Mouse (Mus musculus): ENCODE data around the gene P4ha1. TPM values are rescaled to one million over a fixed set of nuclear protein-coding genes. Genes with fewer than 3 reads are reported as not detected.

P4ha1 gene
- 42.5 and 46.6 TPM in 2 replicates for polyA plus RNA-seq (2014; fragmentation: Nextera tagmentation; extraction: Ambion mirVana)

- Histone ChIP-seq H3K9me3 (ENCODE audit: control insufficient read depth, low read length) (no peaks in the 10 kb centered on the region), H3K9ac (ENCODE audit: low read length) (peak within 1 kb of the TSS; percentile 92), H3K27ac (replicated peaks in 1 of 2; ENCODE audit: control insufficient read depth in 1 of 2, insufficient read depth in 1 of 2, low read depth in 2 of 2, low read length in 2 of 2) (peak within 1 kb of the TSS; percentile 91 to 96), H3K36me3 (ENCODE audit: control insufficient read depth, insufficient read depth, low read length) (no peaks in the 10 kb centered on the region), H3K4me1 (ENCODE audit: control insufficient read depth in 2 of 2, insufficient read depth in 2 of 2, low read length in 2 of 2) (peaks cover 3 to 16% of the 10 kb centered on the region in 2 experiments), H3K4me2 (ENCODE audit: low read length) (peak within 1 kb of the TSS; percentile 87), H3K4me3 (ENCODE audit: control insufficient read depth in 1 of 2, insufficient read depth in 1 of 2, low read depth in 1 of 2, low read length in 2 of 2) (peak within 1 kb of the TSS; percentile 76 to 80), H3K27me3 (ENCODE audit: control insufficient read depth, insufficient read depth, low read length) (no peaks in the 10 kb centered on the region)
- ATAC-seq (ENCODE audit: insufficient number of reproducible peaks, insufficient read depth, low FRiP score, low read depth) = peak; percentile 99
- WGBS = under 1% methylated on average over 36 of the region's 39 CpGs
Observed at GRCm38 (mm10) chr10:59323100-59323487, at the start of gene P4ha1. Gene P4ha1, plus strand, starts transcription at chr10:59323296.

- Histone ChIP-seq H3K9ac (ENCODE audit: low read length) (no peak overlapping the region), H3K4me3 (ENCODE audit: control insufficient read depth in 1 of 2, insufficient read depth in 1 of 2, low read depth in 1 of 2, low read length in 2 of 2) (no peak overlapping the region), H3K4me1 (ENCODE audit: control insufficient read depth in 2 of 2, insufficient read depth in 2 of 2, low read length in 2 of 2) (peaks cover 5 to 13% of the 10 kb centered on the region in 2 experiments), H3K27me3 (ENCODE audit: control insufficient read depth, insufficient read depth, low read length) (no peaks in the 10 kb centered on the region), H3K36me3 (ENCODE audit: control insufficient read depth, insufficient read depth, low read length) (no peaks in the 10 kb centered on the region), H3K4me2 (ENCODE audit: low read length) (no peak overlapping the region), H3K9me3 (ENCODE audit: control insufficient read depth, low read length) (no peaks in the 10 kb centered on the region), H3K27ac (replicated peaks in 1 of 2; ENCODE audit: control insufficient read depth in 1 of 2, insufficient read depth in 1 of 2, low read depth in 2 of 2, low read length in 2 of 2) (no peak overlapping the region)
- no peak for ATAC-seq (ENCODE audit: insufficient number of reproducible peaks, insufficient read depth, low FRiP score, low read depth)
- 78% methylated on average over 5 of the region's 5 CpGs for WGBS
Observed at GRCm38 (mm10) chr10:59275745-59276144, 47.4 kb upstream of the P4ha1 start.

DNA sequence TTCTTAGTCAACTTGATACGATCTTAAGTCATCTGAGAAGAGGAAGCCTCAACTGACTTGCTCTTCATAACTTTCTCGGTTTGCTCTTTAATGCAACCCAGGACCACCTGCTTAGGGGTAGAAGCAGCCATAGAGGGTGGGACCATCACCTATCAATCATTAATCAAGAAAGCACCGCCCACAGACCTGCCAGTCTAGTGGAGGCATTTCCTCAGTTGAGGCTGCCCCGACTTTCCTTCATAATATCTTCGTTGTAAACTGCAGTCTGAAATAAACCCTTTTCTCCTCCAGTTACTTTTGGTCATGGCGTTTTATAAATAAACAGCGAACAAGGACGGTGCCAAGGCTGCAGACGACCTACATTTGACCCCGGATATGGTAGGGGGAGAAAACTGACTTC, 46.0 kb upstream of the P4ha1 start:
- H3K27me3 ChIP-seq (ENCODE audit: control insufficient read depth, insufficient read depth, low read length) = no peaks in the 10 kb centered on the region
- H3K27ac ChIP-seq (replicated peaks in 1 of 2; ENCODE audit: control insufficient read depth in 1 of 2, insufficient read depth in 1 of 2, low read depth in 2 of 2, low read length in 2 of 2) = no peak overlapping the region
- ATAC-seq (ENCODE audit: insufficient number of reproducible peaks, insufficient read depth, low FRiP score, low read depth) = no peak
- 49% methylated on average over 10 of the region's 10 CpGs for WGBS
- no peaks in the 10 kb centered on the region for H3K9me3 ChIP-seq (ENCODE audit: control insufficient read depth, low read length)
- no peaks in the 10 kb centered on the region for H3K36me3 ChIP-seq (ENCODE audit: control insufficient read depth, insufficient read depth, low read length)
- H3K4me1 ChIP-seq (ENCODE audit: control insufficient read depth in 2 of 2, insufficient read depth in 2 of 2, low read length in 2 of 2) = peaks cover 5 to 13% of the 10 kb centered on the region in 2 experiments
- no peak overlapping the region for H3K4me2 ChIP-seq (ENCODE audit: low read length)
- H3K4me3 ChIP-seq (ENCODE audit: control insufficient read depth in 1 of 2, insufficient read depth in 1 of 2, low read depth in 1 of 2, low read length in 2 of 2) = no peak overlapping the region
- no peak overlapping the region for H3K9ac ChIP-seq (ENCODE audit: low read length)

- H3K27ac ChIP-seq (replicated peaks in 1 of 2; ENCODE audit: control insufficient read depth in 1 of 2, insufficient read depth in 1 of 2, low read depth in 2 of 2, low read length in 2 of 2) = no peak overlapping the region
- no peak for ATAC-seq (ENCODE audit: insufficient number of reproducible peaks, insufficient read depth, low FRiP score, low read depth)
- H3K36me3 ChIP-seq (ENCODE audit: control insufficient read depth, insufficient read depth, low read length) = no peaks in the 10 kb centered on the region
- H3K9ac ChIP-seq (ENCODE audit: low read length) = no peak overlapping the region
- peaks cover 5 to 13% of the 10 kb centered on the region in 2 experiments for H3K4me1 ChIP-seq (ENCODE audit: control insufficient read depth in 2 of 2, insufficient read depth in 2 of 2, low read length in 2 of 2)
- no peaks in the 10 kb centered on the region for H3K27me3 ChIP-seq (ENCODE audit: control insufficient read depth, insufficient read depth, low read length)
- H3K4me2 ChIP-seq (ENCODE audit: low read length) = no peak overlapping the region
- WGBS = 70% methylated on average over 5 of the region's 5 CpGs
- H3K9me3 ChIP-seq (ENCODE audit: control insufficient read depth, low read length) = no peaks in the 10 kb centered on the region
- H3K4me3 ChIP-seq (ENCODE audit: control insufficient read depth in 1 of 2, insufficient read depth in 1 of 2, low read depth in 1 of 2, low read length in 2 of 2) = no peak overlapping the region
Observed at GRCm38 (mm10) chr10:59277729-59278475, 45.2 kb upstream of the P4ha1 start.

- Histone ChIP-seq H3K4me3 (ENCODE audit: control insufficient read depth in 1 of 2, insufficient read depth in 1 of 2, low read depth in 1 of 2, low read length in 2 of 2) (no peak overlapping the region), H3K4me1 (ENCODE audit: control insufficient read depth in 2 of 2, insufficient read depth in 2 of 2, low read length in 2 of 2) (0 out of 4 replicates have a peak, but pooled peaks cover 0 to 6% of the 10 kb centered on the region in 2 experiments), H3K36me3 (ENCODE audit: control insufficient read depth, insufficient read depth, low read length) (no peaks in the 10 kb centered on the region), H3K9me3 (ENCODE audit: control insufficient read depth, low read length) (no peaks in the 10 kb centered on the region), H3K27me3 (ENCODE audit: control insufficient read depth, insufficient read depth, low read length) (no peaks in the 10 kb centered on the region), H3K9ac (ENCODE audit: low read length) (no peak overlapping the region), H3K27ac (replicated peaks in 1 of 2; ENCODE audit: control insufficient read depth in 1 of 2, insufficient read depth in 1 of 2, low read depth in 2 of 2, low read length in 2 of 2) (no peak overlapping the region), H3K4me2 (ENCODE audit: low read length) (no peak overlapping the region)
- no peak for ATAC-seq (ENCODE audit: insufficient number of reproducible peaks, insufficient read depth, low FRiP score, low read depth)
- 74% methylated on average over 3 of the region's 3 CpGs for WGBS
Observed at GRCm38 (mm10) chr10:59283164-59283563, 39.9 kb upstream of the P4ha1 start.

DNA sequence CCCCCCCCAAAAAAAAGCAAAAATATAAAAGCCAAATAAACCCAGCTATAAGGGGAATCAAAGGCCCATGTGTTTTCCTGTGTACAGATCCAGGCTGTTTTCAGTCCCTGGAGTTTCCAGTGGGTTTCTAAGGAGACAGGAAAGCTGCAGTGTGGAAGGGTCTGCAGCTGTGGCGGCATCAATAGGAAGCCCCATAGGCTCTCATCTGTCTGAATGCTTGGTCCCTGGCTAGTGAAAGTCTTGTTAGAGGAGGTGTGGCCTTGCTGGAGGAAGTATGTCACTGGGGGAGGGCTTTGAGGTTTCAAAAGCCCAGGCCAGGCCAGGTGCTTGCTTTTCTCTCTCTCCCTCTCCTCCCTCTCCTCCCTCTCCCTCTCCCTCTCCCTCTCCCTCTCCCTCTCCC, 39.3 kb upstream of the P4ha1 start:
- Histone ChIP-seq H3K27me3 (ENCODE audit: control insufficient read depth, insufficient read depth, low read length) (no peaks in the 10 kb centered on the region), H3K36me3 (ENCODE audit: control insufficient read depth, insufficient read depth, low read length) (no peaks in the 10 kb centered on the region), H3K4me1 (ENCODE audit: control insufficient read depth in 2 of 2, insufficient read depth in 2 of 2, low read length in 2 of 2) (0 out of 4 replicates have a peak, but pooled peaks cover 0 to 6% of the 10 kb centered on the region in 2 experiments), H3K9ac (ENCODE audit: low read length) (no peak overlapping the region), H3K4me2 (ENCODE audit: low read length) (no peak overlapping the region), H3K9me3 (ENCODE audit: control insufficient read depth, low read length) (no peaks in the 10 kb centered on the region), H3K27ac (replicated peaks in 1 of 2; ENCODE audit: control insufficient read depth in 1 of 2, insufficient read depth in 1 of 2, low read depth in 2 of 2, low read length in 2 of 2) (no peak overlapping the region), H3K4me3 (ENCODE audit: control insufficient read depth in 1 of 2, insufficient read depth in 1 of 2, low read depth in 1 of 2, low read length in 2 of 2) (no peak overlapping the region)
- no peak for ATAC-seq (ENCODE audit: insufficient number of reproducible peaks, insufficient read depth, low FRiP score, low read depth)
- 80% methylated on average over 1 of the region's 1 CpGs for WGBS

DNA sequence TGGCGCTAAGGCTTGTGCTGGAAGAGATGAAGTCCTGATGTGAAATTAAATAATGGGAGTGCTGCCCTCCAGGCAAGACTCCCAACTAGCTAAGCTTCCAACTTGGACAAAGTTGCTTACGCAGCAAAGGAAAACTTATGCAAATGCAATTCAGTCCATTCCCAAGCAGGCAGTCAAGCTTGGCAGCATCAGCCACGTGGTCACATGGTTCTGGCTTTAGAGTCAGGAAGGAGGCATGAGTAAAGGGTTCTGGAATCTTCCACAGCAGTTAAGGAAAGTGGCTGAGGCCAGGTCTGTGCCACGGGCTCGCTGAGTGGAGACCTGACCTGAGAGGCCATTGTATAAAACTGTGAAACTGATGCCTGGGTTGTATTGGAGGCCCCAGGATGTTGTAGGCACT, 37.6 kb upstream of the P4ha1 start:
- Histone ChIP-seq H3K4me2 (ENCODE audit: low read length) (no peak overlapping the region), H3K36me3 (ENCODE audit: control insufficient read depth, insufficient read depth, low read length) (no peaks in the 10 kb centered on the region), H3K4me3 (ENCODE audit: control insufficient read depth in 1 of 2, insufficient read depth in 1 of 2, low read depth in 1 of 2, low read length in 2 of 2) (no peak overlapping the region), H3K27ac (replicated peaks in 1 of 2; ENCODE audit: control insufficient read depth in 1 of 2, insufficient read depth in 1 of 2, low read depth in 2 of 2, low read length in 2 of 2) (no peak overlapping the region), H3K9ac (ENCODE audit: low read length) (no peak overlapping the region), H3K9me3 (ENCODE audit: control insufficient read depth, low read length) (no peaks in the 10 kb centered on the region), H3K27me3 (ENCODE audit: control insufficient read depth, insufficient read depth, low read length) (no peaks in the 10 kb centered on the region), H3K4me1 (ENCODE audit: control insufficient read depth in 2 of 2, insufficient read depth in 2 of 2, low read length in 2 of 2) (0 out of 4 replicates have a peak, but pooled peaks cover 0 to 6% of the 10 kb centered on the region in 2 experiments)
- WGBS = 73% methylated on average over 5 of the region's 5 CpGs
- no peak for ATAC-seq (ENCODE audit: insufficient number of reproducible peaks, insufficient read depth, low FRiP score, low read depth)

Data from heart, embryonic 14.5 days (tissue).